Mouse (Mus musculus): ENCODE measurements around the gene Rpl3l. TPM values are rescaled to one million over a fixed set of nuclear protein-coding genes. Genes with fewer than 3 reads are reported as not detected.

Rpl3l gene
- total RNA-seq, 1 experiment: 0.67 TPM

DNA sequence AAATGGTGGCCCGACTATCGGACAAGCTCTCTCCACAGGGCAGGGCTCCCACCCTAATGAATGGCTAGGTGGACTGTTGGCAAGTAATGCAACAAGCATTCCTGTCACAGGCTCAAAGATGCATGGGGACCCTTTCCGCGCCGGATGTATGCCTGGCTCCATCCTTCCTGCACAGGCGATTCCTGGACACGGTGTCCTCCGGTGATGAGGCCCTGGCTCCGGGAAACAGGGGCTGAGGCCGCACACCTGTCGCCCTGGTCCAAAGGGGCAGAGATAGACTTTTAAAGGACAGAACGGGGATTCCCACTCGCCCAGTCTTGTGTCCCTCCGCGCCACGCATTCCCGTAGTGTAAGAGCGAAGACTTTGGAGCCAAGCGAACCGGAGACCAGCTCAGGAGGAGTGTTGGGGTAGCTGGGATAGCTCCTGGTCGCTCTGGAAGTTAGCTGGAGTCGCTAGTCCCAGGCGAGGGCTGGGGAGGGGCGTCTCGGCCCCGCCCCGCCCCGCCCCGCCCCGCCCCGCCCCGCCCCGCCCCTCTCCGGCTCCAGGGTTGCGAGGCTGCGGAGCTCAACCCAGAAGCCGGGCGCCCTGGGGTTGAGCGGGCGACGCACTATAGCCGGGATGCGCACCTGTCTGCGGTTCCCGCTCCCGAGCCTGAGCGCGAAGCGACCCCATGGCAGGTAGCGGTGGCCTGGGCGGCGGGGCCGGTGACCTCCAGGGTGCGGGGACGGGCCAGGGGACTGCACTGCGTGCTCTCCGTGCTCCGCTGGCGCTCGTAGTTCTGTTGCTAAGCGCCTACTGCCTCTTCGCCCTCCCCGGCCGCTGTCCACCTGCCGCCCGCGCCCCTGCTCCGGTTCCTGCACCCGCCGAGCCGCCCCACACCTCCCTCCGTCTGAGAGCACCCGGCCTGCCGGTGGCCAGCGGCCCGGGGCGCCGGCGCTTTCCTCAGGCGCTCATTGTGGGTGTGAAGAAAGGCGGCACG lies 25.1 kb downstream of the Rpl3l start, which contains the start of gene Hs3st6:
Gene Hs3st6 (plus strand): TSS at position 574 of the 980 bp plus-strand sequence.
- peak within 1 kb of the TSS; percentile 58 for H3K9ac ChIP-seq (ENCODE audit: insufficient read depth, low read depth, low read length, poor library complexity, severe bottlenecking)
- TF ChIP-seq ZNF384 (IDR thresholded peaks at IDR 0.05; ENCODE audit: low read depth, low read length): no peak
- no peak for TF ChIP-seq CHD2 (IDR thresholded peaks at IDR 0.05; ENCODE audit: low read depth, low read length)
- no peak for TF ChIP-seq MAFK (IDR thresholded peaks at IDR 0.05; ENCODE audit: insufficient read depth, low read depth, low read length)
- no peak for TF ChIP-seq ZC3H11A (IDR thresholded peaks at IDR 0.05; ENCODE audit: borderline replicate concordance, low read depth, low read length)
- TF ChIP-seq HCFC1 (IDR thresholded peaks at IDR 0.05; ENCODE audit: borderline replicate concordance, insufficient read depth, low read length): no peak
- no peak within 1 kb of the TSS for H3K27ac ChIP-seq (ENCODE audit: insufficient read depth, low read depth, low read length, poor library complexity, severe bottlenecking)
- in situ Hi-C loops (cut with MboI; ENCODE audit: low sequenced_read_pairs in 2 of 2, unreplicated experiment in 2 of 2): no loop called here
- H3K36me3 ChIP-seq (ENCODE audit: control insufficient read depth, insufficient read depth, low read length, poor library complexity, severe bottlenecking): no peaks in the 10 kb centered on the region
- H3K4me3 ChIP-seq (ENCODE audit: insufficient read depth in 1 of 2, low read depth in 1 of 2, low read length in 2 of 2, poor library complexity in 1 of 2, severe bottlenecking in 1 of 2): peak within 1 kb of the TSS; percentile 73 to 86
- H3K4me1 ChIP-seq (ENCODE audit: control insufficient read depth in 2 of 2, insufficient read depth in 2 of 2, low read length in 2 of 2, poor library complexity in 1 of 2): peaks cover 2 to 11% of the 10 kb centered on the region in 2 experiments; a peak in 3 of 4 replicates
- no peaks in the 10 kb centered on the region for H3K9me3 ChIP-seq (ENCODE audit: control insufficient read depth, insufficient read depth, low read depth, low read length)
- DNase-seq (ENCODE audit: low read depth, low spot score): no peak

DNA sequence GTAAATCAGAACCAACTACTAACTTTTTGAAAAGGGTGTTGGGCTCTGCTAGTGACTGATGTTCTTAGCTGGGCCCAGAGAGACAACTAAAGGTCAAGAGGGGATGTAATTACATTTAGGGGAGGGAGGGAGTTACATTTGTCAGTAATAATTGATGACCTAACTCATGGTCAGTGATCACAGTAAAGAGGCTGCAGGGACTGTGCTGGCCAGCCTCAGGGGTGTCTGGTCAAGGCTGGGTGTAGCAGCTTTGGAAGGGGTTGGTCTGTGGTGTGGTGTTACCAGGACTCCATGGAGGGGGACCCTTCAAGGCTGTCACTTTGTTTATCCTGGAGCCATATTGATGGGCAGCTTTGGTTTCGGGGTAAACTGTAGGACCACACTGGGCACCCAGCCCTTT lies 29.8 kb downstream of the Rpl3l start:
- peaks cover 2 to 11% of the 10 kb centered on the region in 2 experiments; a peak in 3 of 4 replicates for H3K4me1 ChIP-seq (ENCODE audit: control insufficient read depth in 2 of 2, insufficient read depth in 2 of 2, low read length in 2 of 2, poor library complexity in 1 of 2)

GRCm38 (mm10) chr17:24761121-24761520 lies 33.5 kb downstream of the Rpl3l start:
- TF ChIP-seq MAFK (IDR thresholded peaks at IDR 0.05; ENCODE audit: insufficient read depth, low read depth, low read length): no peak
- TF ChIP-seq ZC3H11A (IDR thresholded peaks at IDR 0.05; ENCODE audit: borderline replicate concordance, low read depth, low read length): no peak
- no peak for TF ChIP-seq ZNF384 (IDR thresholded peaks at IDR 0.05; ENCODE audit: low read depth, low read length)
- TF ChIP-seq CHD2 (IDR thresholded peaks at IDR 0.05; ENCODE audit: low read depth, low read length): no peak
- no peak for TF ChIP-seq HCFC1 (IDR thresholded peaks at IDR 0.05; ENCODE audit: borderline replicate concordance, insufficient read depth, low read length)
- Histone ChIP-seq H3K9me3 (ENCODE audit: control insufficient read depth, insufficient read depth, low read depth, low read length) (no peaks in the 10 kb centered on the region), H3K9ac (ENCODE audit: insufficient read depth, low read depth, low read length, poor library complexity, severe bottlenecking) (0 out of 2 replicates have a peak overlapping the region, but pooled peaks have one; percentile 21), H3K4me3 (ENCODE audit: insufficient read depth in 1 of 2, low read depth in 1 of 2, low read length in 2 of 2, poor library complexity in 1 of 2, severe bottlenecking in 1 of 2) (peak overlapping the region in 1 of 2 experiments; percentile 9; a peak in 1 of 4 replicates), H3K36me3 (ENCODE audit: control insufficient read depth, insufficient read depth, low read length, poor library complexity, severe bottlenecking) (no peaks in the 10 kb centered on the region), H3K27ac (ENCODE audit: insufficient read depth, low read depth, low read length, poor library complexity, severe bottlenecking) (no peak overlapping the region), H3K4me1 (ENCODE audit: control insufficient read depth in 2 of 2, insufficient read depth in 2 of 2, low read length in 2 of 2, poor library complexity in 1 of 2) (peaks cover 2 to 7% of the 10 kb centered on the region in 2 experiments; a peak in 2 of 4 replicates)
- in situ Hi-C loops (cut with MboI; ENCODE audit: low sequenced_read_pairs in 2 of 2, unreplicated experiment in 2 of 2): no loop called here
- no peak for DNase-seq (ENCODE audit: low read depth, low spot score)

More for the DNA sequence above, 29.8 kb downstream of the Rpl3l start:
- TF ChIP-seq MAFK (IDR thresholded peaks at IDR 0.05; ENCODE audit: insufficient read depth, low read depth, low read length) (no peak), CHD2 (IDR thresholded peaks at IDR 0.05; ENCODE audit: low read depth, low read length) (no peak), ZNF384 (IDR thresholded peaks at IDR 0.05; ENCODE audit: low read depth, low read length) (no peak), ZC3H11A (IDR thresholded peaks at IDR 0.05; ENCODE audit: borderline replicate concordance, low read depth, low read length) (no peak), HCFC1 (IDR thresholded peaks at IDR 0.05; ENCODE audit: borderline replicate concordance, insufficient read depth, low read length) (no peak)
- Histone ChIP-seq H3K4me3 (ENCODE audit: insufficient read depth in 1 of 2, low read depth in 1 of 2, low read length in 2 of 2, poor library complexity in 1 of 2, severe bottlenecking in 1 of 2) (no peak overlapping the region), H3K27ac (ENCODE audit: insufficient read depth, low read depth, low read length, poor library complexity, severe bottlenecking) (no peak overlapping the region), H3K9me3 (ENCODE audit: control insufficient read depth, insufficient read depth, low read depth, low read length) (no peaks in the 10 kb centered on the region), H3K36me3 (ENCODE audit: control insufficient read depth, insufficient read depth, low read length, poor library complexity, severe bottlenecking) (no peaks in the 10 kb centered on the region), H3K9ac (ENCODE audit: insufficient read depth, low read depth, low read length, poor library complexity, severe bottlenecking) (no peak overlapping the region)
- in situ Hi-C loops (cut with MboI; ENCODE audit: low sequenced_read_pairs in 2 of 2, unreplicated experiment in 2 of 2): no loop called here
- no peak for DNase-seq (ENCODE audit: low read depth, low spot score)

DNA sequence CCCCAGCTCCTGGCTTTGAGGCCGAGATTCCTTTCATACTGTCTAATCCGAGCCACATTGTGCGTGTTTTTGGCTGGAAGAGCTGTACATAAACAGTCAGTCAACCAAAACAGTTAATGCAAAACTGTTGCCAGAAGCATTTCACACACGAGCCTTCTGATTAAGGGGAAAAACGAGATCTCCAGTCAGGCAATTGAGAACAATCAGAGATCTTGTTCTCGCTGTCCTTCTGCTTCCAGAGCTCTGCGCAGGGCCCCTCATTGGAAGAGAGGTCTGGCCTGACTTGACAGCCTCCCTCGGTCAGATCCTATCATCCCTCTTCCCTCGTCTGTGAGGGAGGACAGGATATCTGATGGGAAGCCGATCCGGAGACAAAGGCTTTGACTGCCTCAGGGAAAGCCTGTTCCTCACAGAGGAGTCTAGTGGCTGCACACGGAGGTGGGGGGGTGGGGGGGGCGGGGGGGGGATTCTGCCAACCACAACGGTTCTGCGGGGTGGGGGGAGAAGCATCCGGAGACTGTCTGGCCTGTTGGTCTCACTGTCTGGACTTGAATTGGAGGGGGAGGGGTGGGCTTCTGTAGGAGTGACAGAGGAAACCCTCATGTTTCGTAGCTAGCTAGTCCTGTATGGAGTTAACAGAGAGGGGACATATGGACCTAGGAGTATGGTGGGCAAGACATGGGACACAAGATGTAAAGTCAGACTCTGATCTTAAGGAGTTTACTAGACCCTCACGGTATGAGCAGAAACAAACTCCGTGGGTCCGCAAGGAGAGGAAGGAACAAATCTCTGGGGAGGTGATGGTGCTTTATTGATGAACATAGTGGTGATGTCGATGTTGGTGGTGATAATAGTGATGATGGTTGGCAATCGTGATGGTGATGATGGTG lies 37.6 kb downstream of the Rpl3l start:
- Histone ChIP-seq H3K9ac (ENCODE audit: insufficient read depth, low read depth, low read length, poor library complexity, severe bottlenecking) (no peak overlapping the region), H3K27ac (ENCODE audit: insufficient read depth, low read depth, low read length, poor library complexity, severe bottlenecking) (no peak overlapping the region), H3K9me3 (ENCODE audit: control insufficient read depth, insufficient read depth, low read depth, low read length) (no peaks in the 10 kb centered on the region), H3K36me3 (ENCODE audit: control insufficient read depth, insufficient read depth, low read length, poor library complexity, severe bottlenecking) (no peaks in the 10 kb centered on the region), H3K4me1 (ENCODE audit: control insufficient read depth in 2 of 2, insufficient read depth in 2 of 2, low read length in 2 of 2, poor library complexity in 1 of 2) (peaks cover 2 to 9% of the 10 kb centered on the region in 2 experiments; a peak in 2 of 4 replicates), H3K4me3 (ENCODE audit: insufficient read depth in 1 of 2, low read depth in 1 of 2, low read length in 2 of 2, poor library complexity in 1 of 2, severe bottlenecking in 1 of 2) (no peak overlapping the region)
- no peak for DNase-seq (ENCODE audit: low read depth, low spot score)
- in situ Hi-C loops (cut with MboI; ENCODE audit: low sequenced_read_pairs in 2 of 2, unreplicated experiment in 2 of 2): no loop called here
- no peak for TF ChIP-seq HCFC1 (IDR thresholded peaks at IDR 0.05; ENCODE audit: borderline replicate concordance, insufficient read depth, low read length)

All from ES-E14 (cell line).